Mouse (Mus musculus) heart, embryonic 16.5 days (tissue): Measurements from ENCODE around the gene Ss18l2. TPM values are rescaled to one million over a fixed set of nuclear protein-coding genes. Genes with fewer than 3 reads are reported as not detected.
A peak's percentile ranks its signal among the peaks of the same experiment; 100 is the strongest.

Experiments
- ATAC-seq: fragments of 200-750 bp; cut with Nextera tagmentation; replicated peaks from 2 replicates; pipeline ENCODE4 v1.8.0; 2017; ENCODE audit warnings: moderate number of reproducible peaks; ENCODE audit not compliant: insufficient read depth, low FRiP score; ENCODE audit errors: extremely low read depth
- H3K27ac ChIP-seq: fragments of 300-500 bp; sonication (generic); 2 replicates; pipeline ENCODE4 v1.5.1; 2014; ENCODE audit warnings: mild to moderate bottlenecking, low read length, control low read depth, moderate library complexity
- H3K27me3 ChIP-seq: fragments of 300-500 bp; sonication (generic); 2 replicates; pipeline ENCODE4 v1.6.1; 2014; ENCODE audit warnings: low read length, mixed read lengths; ENCODE audit not compliant: control insufficient read depth, insufficient read depth
- H3K36me3 ChIP-seq: fragments of 300-500 bp; sonication (generic); 2 replicates; pipeline ENCODE4 v1.6.1; 2014; ENCODE audit not compliant: control insufficient read depth, insufficient read depth
- H3K4me1 ChIP-seq: fragments of 300-500 bp; sonication (generic); 2 replicates; pipeline ENCODE4 v1.6.1; 2014; ENCODE audit warnings: low read length, mixed read lengths; ENCODE audit not compliant: control insufficient read depth, insufficient read depth
- H3K4me2 ChIP-seq: fragments of 300-500 bp; sonication (generic); 2 replicates; pipeline ENCODE4 v1.6.1; 2014; ENCODE audit warnings: low read depth, mild to moderate bottlenecking, control low read depth, low read length
- H3K4me3 ChIP-seq: fragments of 300-500 bp; sonication (generic); 2 replicates; pipeline ENCODE4 v1.5.1; 2014; ENCODE audit warnings: mild to moderate bottlenecking, control low read depth, low read length
- H3K9ac ChIP-seq: fragments of 300-500 bp; sonication (generic); 2 replicates; pipeline ENCODE4 v1.6.1; 2014; ENCODE audit warnings: low read length, control low read depth
- H3K9me3 ChIP-seq: fragments of 300-500 bp; sonication (generic); replicated peaks from 2 replicates; pipeline ENCODE4 v1.6.1; 2016; ENCODE audit warnings: low read length; ENCODE audit not compliant: control insufficient read depth
- WGBS: fragments of 180-500 bp; shearing (Covaris S2); extraction: QIAGEN DNeasy Blood & Tissue Kit; methylation state at CpG from one replicate; pipeline ENCODE4 v1.1.7; 2014; 5-methylcytosine and 5-hydroxymethylcytosine counted together
- polyA plus RNA-seq: library from polyadenylated mRNA; unstranded; fragments of >200 nt; fragmentation: Nextera tagmentation; extraction: Ambion mirVana; gene quantifications from 2 replicates; pipeline ENCODE4 v1.2.1, GENCODE M21; 2015

Ss18l2 gene
- polyA plus RNA-seq, 1 experiment from 2014 or later: 172 TPM

DNA sequence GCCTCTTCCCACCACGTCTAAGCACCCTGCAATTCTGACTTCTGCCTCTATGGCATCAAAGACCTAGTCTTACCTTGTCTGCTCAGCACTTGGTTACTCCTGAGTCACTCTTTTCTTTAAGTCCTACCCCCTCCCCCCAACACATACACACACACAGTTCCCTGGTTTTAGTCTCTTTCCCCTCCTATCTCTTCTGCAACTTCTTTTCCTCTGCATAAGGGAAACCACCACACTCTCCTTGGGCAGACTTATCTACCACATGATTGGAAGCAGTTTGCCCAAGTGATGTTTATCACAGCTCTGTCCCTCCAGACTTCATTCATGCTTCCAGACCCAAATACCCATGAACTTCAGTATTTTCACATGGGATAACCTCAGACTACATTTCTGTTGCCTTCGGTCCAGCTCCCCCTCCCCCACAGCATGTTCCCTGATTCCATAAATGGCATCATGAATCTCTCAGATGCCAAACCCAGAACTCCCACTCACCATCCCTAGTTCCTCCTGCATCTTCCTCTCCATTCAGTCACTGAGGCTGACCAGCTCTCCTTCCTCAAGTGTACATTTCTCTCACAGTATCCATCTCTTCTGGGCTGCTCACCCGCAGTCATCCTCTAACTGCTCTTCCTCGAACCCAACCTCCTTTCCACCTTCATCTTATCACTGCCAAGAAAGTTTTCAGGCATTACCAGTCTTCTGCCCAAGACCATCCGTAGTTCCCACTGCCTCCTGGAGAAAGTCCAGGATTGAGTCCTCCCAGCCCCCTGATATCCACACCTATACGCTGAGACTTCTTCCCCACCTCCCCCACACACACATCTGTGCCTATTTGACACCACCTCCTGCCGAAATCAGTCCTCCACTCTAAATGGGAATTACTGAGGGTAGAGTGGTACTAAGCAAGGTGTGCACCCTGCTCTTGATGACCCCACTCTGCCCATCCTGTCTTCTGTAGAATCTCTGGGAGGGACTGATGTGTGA lies 1.3 kb upstream of the Ss18l2 start:
- H3K4me3 ChIP-seq: no peak overlapping the region

DNA sequence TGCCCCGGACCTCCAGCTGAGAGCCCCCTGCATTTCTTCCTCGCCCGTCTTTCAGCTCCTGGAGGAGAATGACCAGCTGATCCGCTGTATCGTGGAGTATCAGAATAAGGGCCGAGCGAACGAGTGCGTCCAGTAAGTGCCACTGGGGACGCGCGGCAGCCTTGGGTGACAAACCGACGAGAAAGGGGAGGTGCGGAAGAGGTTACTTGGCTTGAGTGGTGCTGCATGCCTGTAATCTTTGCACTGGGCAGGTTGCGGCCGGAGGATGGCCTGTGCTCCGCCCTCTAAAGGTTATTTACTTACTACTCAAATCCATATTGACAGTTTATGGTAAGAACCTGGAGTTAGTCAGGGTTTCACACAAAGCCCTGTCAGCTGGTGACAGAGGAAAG lies 451 bp downstream of the Ss18l2 start:
- peak; percentile 35 for ATAC-seq
- peak overlapping the region; percentile 99 for H3K27ac ChIP-seq
- peaks cover 16% of the 10 kb centered on the region for H3K36me3 ChIP-seq
- H3K9ac ChIP-seq: peak overlapping the region; percentile 97
- H3K4me2 ChIP-seq: peak overlapping the region; percentile 68
- H3K9me3 ChIP-seq: no peaks in the 10 kb centered on the region
- H3K4me1 ChIP-seq: peaks cover 20% of the 10 kb centered on the region
- no peaks in the 10 kb centered on the region for H3K27me3 ChIP-seq
- WGBS: 0% methylated on average over 18 of the region's 18 CpGs
- H3K4me3 ChIP-seq: peak overlapping the region; percentile 96

More for the DNA sequence above, 1.3 kb upstream of the Ss18l2 start:
- 63% methylated on average over 7 of the region's 7 CpGs for WGBS
- H3K27me3 ChIP-seq: no peaks in the 10 kb centered on the region
- H3K36me3 ChIP-seq: peaks cover 14% of the 10 kb centered on the region
- H3K4me2 ChIP-seq: no peak overlapping the region
- no peak overlapping the region for H3K9ac ChIP-seq
- no peaks in the 10 kb centered on the region for H3K9me3 ChIP-seq
- ATAC-seq: no peak
- no peak overlapping the region for H3K27ac ChIP-seq
- peaks cover 30% of the 10 kb centered on the region for H3K4me1 ChIP-seq

DNA sequence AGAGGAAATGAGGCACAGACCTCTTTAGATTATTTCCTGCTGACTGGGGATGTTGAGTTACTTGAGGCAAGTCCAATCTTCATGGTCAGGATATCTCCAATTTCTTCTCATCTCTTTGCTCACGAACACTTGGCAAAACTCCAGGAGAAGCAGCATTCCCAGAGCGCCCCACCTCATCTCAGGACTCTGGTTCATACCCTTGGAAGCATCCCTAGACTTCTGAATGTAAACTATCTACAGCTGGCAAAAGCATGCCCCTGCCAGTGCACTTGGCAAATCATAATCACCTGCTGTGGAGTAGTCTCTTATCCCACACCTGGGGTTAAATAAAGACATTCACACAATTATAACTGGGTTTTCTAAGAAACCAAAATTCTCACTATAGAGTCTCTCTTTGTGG lies 6.9 kb downstream of the Ss18l2 start:
- ATAC-seq: no peak
- 71% methylated on average over 2 of the region's 2 CpGs for WGBS
- Histone ChIP-seq H3K4me3 (no peak overlapping the region), H3K36me3 (peaks cover 20% of the 10 kb centered on the region), H3K4me2 (no peak overlapping the region), H3K27ac (no peak overlapping the region), H3K9me3 (peaks cover 4% of the 10 kb centered on the region; the same call in 1 of the 2 replicates), H3K4me1 (peaks cover 13% of the 10 kb centered on the region), H3K27me3 (no peaks in the 10 kb centered on the region), H3K9ac (no peak overlapping the region)

DNA sequence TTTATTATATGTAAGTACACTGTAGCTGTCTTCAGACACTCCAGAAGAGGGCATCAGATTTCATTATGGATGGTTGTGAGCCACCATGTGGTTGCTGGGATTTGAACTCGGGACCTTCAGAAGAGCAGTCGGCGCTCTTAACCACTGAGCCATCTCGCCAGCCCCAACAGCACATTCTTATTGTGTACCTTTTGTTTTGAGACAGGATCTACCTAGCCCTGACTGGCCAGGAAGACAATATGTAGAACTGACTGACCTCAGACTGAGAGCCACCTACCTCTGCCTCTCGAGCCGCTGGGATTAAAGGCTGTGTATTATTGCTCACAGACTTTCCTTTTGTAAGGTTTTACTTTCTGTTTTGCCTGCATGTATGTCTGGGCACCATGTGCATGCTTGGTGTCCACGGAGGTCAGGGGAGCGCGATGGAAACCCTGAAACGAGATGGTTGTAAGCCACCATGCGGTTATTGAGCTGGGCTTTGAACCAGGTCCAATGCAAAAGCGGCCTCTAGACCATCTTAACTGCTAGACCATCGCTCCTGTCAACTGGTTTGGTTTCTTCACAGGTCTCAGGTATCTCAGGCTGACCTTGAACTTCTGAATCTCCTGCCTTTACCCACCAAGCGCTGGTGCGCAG lies 8.1 kb downstream of the Ss18l2 start:
- H3K27me3 ChIP-seq: no peaks in the 10 kb centered on the region
- H3K36me3 ChIP-seq: peaks cover 11% of the 10 kb centered on the region; the same call in 1 of the 2 replicates
- no peak for ATAC-seq
- H3K4me2 ChIP-seq: peak overlapping the region; percentile 74
- peak overlapping the region; percentile 93 for H3K4me3 ChIP-seq
- WGBS: 70% methylated on average over 15 of the region's 15 CpGs
- H3K9me3 ChIP-seq: peaks cover 4% of the 10 kb centered on the region; the same call in 1 of the 2 replicates
- peaks cover 12% of the 10 kb centered on the region for H3K4me1 ChIP-seq
- peak overlapping the region; percentile 96 for H3K27ac ChIP-seq
- peak overlapping the region; percentile 78 for H3K9ac ChIP-seq

DNA sequence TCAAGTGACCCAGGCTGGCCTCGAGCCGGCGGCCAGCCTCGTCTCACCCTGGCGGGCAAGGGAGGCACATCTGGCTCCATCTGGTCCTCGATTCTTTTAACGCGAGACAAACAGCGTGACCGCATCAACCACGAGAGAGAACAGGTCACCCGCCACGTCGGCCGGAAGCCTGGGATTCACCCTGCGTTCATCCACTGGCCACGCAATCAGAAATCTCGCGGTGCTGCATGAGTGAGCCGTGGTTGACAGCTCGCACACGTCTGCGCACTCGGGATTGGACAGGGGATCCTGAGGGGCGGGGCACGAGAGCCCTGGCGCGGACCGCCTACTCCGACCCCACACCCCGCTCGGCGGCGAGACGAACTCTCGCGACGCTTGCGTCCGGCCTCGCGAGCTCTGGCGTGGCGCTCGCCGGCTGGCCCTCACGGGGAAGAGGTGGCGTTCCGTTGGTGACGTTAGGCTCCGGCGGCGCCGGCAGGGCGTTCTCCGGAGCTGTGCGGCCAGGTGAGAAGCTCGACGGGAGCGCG lies 8.7 kb downstream of the Ss18l2 start, which contains the start of gene Nktr:
Gene Nktr (plus strand): TSS at position 378 of the 527 bp plus-strand sequence.
- H3K9ac ChIP-seq: peak within 1 kb of the TSS; percentile 98
- under 1% methylated on average over 60 of the region's 61 CpGs for WGBS
- H3K27ac ChIP-seq: peak within 1 kb of the TSS; percentile 96
- peaks cover 14% of the 10 kb centered on the region for H3K4me1 ChIP-seq
- H3K27me3 ChIP-seq: no peaks in the 10 kb centered on the region
- H3K4me2 ChIP-seq: peak within 1 kb of the TSS; percentile 83
- peak; percentile 99 for ATAC-seq
- peaks cover 4% of the 10 kb centered on the region; the same call in 1 of the 2 replicates for H3K9me3 ChIP-seq
- peak within 1 kb of the TSS; percentile 93 for H3K4me3 ChIP-seq
- peaks cover 5% of the 10 kb centered on the region; the same call in 1 of the 2 replicates for H3K36me3 ChIP-seq

DNA sequence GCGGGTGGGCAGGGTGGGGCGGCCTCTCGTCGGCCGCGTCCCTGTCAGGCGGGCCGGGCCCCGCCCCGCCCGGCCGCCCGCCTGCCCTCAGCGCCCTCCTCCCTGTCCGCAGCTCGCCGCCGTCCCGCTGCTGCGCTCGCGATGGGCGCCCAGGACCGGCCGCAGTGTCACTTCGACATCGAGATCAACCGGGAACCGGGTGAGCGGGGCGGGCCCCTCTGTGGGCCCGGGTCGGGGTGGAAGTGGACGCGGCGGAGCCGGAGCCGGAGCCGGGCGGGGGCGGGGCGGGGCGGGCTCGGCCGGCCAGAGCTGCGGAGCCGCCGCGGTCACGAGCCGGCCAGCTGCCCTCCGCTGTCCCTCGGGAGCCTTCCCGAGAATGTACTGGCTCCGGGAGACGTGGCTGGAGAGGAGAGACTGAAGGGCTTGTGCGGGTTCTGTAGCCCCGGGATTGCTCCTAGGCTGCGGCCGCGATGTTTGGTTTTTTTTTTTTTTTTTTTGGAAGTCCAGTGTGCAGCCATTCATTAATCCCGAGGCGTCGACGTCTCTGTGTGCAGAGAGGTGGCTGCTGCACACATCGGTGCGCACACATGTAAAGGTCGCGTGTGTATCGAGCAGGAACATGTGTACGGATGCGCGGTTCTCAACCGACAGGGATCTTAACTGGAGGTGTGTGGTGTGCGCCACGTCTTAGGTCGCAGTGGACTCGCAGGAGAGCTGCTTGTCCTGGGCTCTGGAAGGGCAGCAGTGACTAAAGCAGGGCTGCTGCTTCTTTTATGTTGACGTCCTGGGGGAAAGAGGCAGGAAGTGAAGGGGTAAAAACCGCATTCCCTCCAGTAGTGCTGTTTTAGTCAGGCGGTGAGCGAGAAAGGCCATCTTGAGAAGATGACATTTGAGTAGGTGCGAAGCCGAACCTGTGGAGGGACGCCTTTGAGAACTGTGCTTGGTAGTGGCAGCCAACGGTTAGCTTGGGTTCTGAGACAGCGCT lies 9.5 kb downstream of the Ss18l2 start:
- Histone ChIP-seq H3K9me3 (peaks cover 4% of the 10 kb centered on the region; the same call in 1 of the 2 replicates), H3K4me1 (peaks cover 14% of the 10 kb centered on the region), H3K9ac (peak overlapping the region; percentile 98), H3K36me3 (0 out of 2 replicates have a peak, but pooled peaks cover 4% of the 10 kb centered on the region), H3K4me3 (peak overlapping the region; percentile 93), H3K27me3 (no peaks in the 10 kb centered on the region), H3K27ac (peak overlapping the region; percentile 96), H3K4me2 (peak overlapping the region; percentile 83)
- peak; percentile 39 for ATAC-seq
- 1% methylated on average over 75 of the region's 87 CpGs for WGBS

DNA sequence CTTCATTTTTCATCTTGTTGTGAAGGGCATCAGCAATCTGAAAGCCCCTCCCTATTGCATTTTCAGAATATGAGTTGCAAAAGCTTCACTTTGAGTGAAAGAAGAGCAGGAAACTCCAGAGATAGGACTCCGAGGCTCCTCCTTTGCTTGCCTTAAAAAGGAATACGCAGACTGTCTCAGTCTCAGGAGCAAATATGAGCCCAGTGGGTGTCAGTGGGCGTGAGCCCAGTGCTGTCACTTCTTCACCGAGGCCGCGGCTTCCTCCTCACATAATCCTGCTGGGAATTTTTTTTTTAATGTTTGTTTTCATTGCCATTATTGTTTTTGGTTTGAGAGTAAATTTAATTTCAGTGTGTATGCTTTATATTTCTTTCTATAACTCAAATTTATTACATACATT lies 30.4 kb downstream of the Ss18l2 start:
- no peak overlapping the region for H3K9ac ChIP-seq
- H3K27ac ChIP-seq: no peak overlapping the region
- H3K27me3 ChIP-seq: no peaks in the 10 kb centered on the region
- peaks cover 45% of the 10 kb centered on the region for H3K36me3 ChIP-seq
- H3K4me3 ChIP-seq: no peak overlapping the region
- ATAC-seq: no peak
- no peaks in the 10 kb centered on the region for H3K4me1 ChIP-seq
- no peak overlapping the region for H3K4me2 ChIP-seq
- WGBS: 87% methylated on average over 6 of the region's 6 CpGs
- no peaks in the 10 kb centered on the region for H3K9me3 ChIP-seq

DNA sequence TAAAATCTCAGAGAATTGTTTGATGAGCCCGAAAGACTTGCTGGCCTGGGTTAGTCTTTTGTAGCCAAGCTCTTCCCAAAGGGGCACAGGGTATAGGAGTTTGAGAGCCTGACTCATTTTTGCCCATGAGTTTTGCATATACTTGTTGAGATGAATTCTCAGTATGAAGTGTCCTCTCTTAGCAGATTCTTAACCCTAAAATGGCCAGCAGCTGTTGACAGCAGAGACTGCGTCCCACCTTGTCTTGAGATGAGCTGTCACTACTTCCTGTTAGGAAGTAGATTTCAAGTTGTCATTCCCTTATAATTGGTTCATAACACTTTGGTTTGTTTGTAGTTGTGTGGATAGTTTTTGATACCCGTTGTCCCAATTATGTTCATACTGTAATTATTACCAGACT lies 31.0 kb downstream of the Ss18l2 start:
- ATAC-seq: no peak
- no peaks in the 10 kb centered on the region for H3K9me3 ChIP-seq
- H3K27ac ChIP-seq: no peak overlapping the region
- no peak overlapping the region for H3K4me3 ChIP-seq
- no peak overlapping the region for H3K9ac ChIP-seq
- H3K36me3 ChIP-seq: peaks cover 47% of the 10 kb centered on the region
- H3K4me2 ChIP-seq: no peak overlapping the region
- no peaks in the 10 kb centered on the region for H3K27me3 ChIP-seq
- H3K4me1 ChIP-seq: no peaks in the 10 kb centered on the region
- 86% methylated on average over 3 of the region's 3 CpGs for WGBS
